Mouse (Mus musculus): Measurements from ENCODE around the gene Plxna4. TPM values are rescaled to one million over a fixed set of nuclear protein-coding genes. Genes with fewer than 3 reads are reported as not detected.

The Plxna4 gene
- polyA plus RNA-seq, 1 experiment from 2014 or later = 14.6 TPM

DNA sequence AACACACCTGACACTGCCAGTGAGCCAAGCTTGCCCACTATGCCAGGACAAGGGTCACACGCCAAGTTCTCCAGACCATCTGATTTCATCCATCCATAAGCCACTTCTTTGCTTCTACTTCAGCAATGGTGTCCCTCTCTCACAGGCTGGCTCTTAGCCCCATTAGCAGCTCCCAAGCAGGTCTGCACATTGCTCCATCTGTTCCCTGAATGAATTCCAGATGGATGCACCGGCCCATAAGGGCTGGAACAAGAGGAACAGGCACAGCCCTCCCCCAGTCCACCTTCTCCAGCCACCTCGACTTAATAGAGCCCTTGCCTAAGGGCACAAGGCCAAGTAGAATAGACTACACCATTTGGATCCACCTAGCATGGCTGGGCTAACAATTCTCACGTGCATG, 91.9 kb downstream of the Plxna4 start:
- H3K27ac ChIP-seq = no peak overlapping the region
- no peak overlapping the region for H3K4me3 ChIP-seq
- H3K9ac ChIP-seq = no peak overlapping the region
- no peaks in the 10 kb centered on the region for H3K9me3 ChIP-seq
- H3K4me1 ChIP-seq = no peaks in the 10 kb centered on the region
- ATAC-seq (ENCODE audit: low FRiP score, low read depth) = no peak
- WGBS = 71% methylated on average over 4 of the region's 4 CpGs
- no peaks in the 10 kb centered on the region for H3K27me3 ChIP-seq (replicated peaks)
- H3K36me3 ChIP-seq = no peaks in the 10 kb centered on the region
- no peak overlapping the region for H3K4me2 ChIP-seq (replicated peaks)

DNA sequence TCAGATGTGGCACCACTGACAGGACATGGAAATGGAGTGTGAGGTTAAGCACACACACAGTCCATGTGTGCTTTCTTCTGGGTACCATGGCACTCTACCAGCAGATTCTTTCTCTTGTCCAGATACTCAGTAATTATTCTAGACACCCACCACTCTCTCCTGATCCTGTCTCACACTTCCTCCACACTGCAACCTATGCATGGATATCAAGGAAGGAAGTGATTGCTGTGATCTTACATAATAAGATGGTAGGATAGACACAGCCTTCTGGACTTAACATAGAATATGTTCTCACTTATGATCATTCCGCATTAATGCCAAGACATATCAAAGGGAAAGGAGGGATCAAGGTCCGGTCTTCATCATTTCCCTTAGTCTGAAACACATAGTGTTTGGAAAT, 92.5 kb downstream of the Plxna4 start:
- no peak overlapping the region for H3K9ac ChIP-seq
- no peak overlapping the region for H3K4me2 ChIP-seq (replicated peaks)
- H3K4me1 ChIP-seq = no peaks in the 10 kb centered on the region
- H3K9me3 ChIP-seq = no peaks in the 10 kb centered on the region
- ATAC-seq (ENCODE audit: low FRiP score, low read depth) = no peak
- 92% methylated on average over 2 of the region's 2 CpGs for WGBS
- H3K4me3 ChIP-seq = no peak overlapping the region
- no peaks in the 10 kb centered on the region for H3K36me3 ChIP-seq
- no peaks in the 10 kb centered on the region for H3K27me3 ChIP-seq (replicated peaks)
- no peak overlapping the region for H3K27ac ChIP-seq

DNA sequence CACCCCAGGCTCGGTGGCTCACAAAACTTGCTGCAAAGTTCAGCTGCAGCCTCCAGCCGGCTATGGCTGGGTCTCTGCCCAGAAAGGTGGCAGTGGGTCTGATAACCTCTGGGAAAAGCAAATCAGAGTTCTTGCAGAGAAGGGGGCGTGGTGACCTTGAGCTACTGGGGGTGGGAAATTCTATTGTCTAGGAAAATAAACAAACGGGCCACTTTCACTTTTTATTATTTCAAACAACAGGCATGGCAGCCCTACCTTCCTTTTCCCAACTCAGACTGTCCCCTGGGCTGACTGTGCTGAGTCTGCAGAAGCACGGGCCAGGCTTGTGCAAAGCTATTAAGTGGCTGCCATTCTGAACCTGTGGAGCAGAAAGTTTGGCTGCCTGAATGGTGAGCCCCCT, 94.4 kb downstream of the Plxna4 start:
- WGBS = 39% methylated on average over 5 of the region's 5 CpGs
- ATAC-seq (ENCODE audit: low FRiP score, low read depth) = no peak

GRCm38 (mm10) chr6:32487121-32487520, 100.9 kb downstream of the Plxna4 start:
- Histone ChIP-seq H3K36me3 (no peaks in the 10 kb centered on the region), H3K9me3 (no peaks in the 10 kb centered on the region), H3K27me3 (replicated peaks) (no peaks in the 10 kb centered on the region), H3K4me3 (no peak overlapping the region), H3K4me2 (replicated peaks) (no peak overlapping the region), H3K4me1 (no peaks in the 10 kb centered on the region), H3K27ac (no peak overlapping the region), H3K9ac (no peak overlapping the region)
- ATAC-seq (ENCODE audit: low FRiP score, low read depth) = no peak
- WGBS = 73% methylated on average over 3 of the region's 3 CpGs

More for the DNA sequence above, 94.4 kb downstream of the Plxna4 start:
- Histone ChIP-seq H3K4me3 (no peak overlapping the region), H3K36me3 (no peaks in the 10 kb centered on the region), H3K27ac (no peak overlapping the region), H3K4me2 (replicated peaks) (no peak overlapping the region), H3K4me1 (no peaks in the 10 kb centered on the region), H3K9ac (no peak overlapping the region), H3K9me3 (no peaks in the 10 kb centered on the region), H3K27me3 (replicated peaks) (no peaks in the 10 kb centered on the region)

GRCm38 (mm10) chr6:32482469-32482868, 105.5 kb downstream of the Plxna4 start:
- H3K27me3 ChIP-seq (replicated peaks) = no peaks in the 10 kb centered on the region
- WGBS = 52% methylated on average over 4 of the region's 4 CpGs
- ATAC-seq (ENCODE audit: low FRiP score, low read depth) = no peak
- no peaks in the 10 kb centered on the region for H3K36me3 ChIP-seq
- H3K4me3 ChIP-seq = no peak overlapping the region
- H3K9ac ChIP-seq = no peak overlapping the region
- H3K9me3 ChIP-seq = no peaks in the 10 kb centered on the region
- no peak overlapping the region for H3K4me2 ChIP-seq (replicated peaks)
- no peak overlapping the region for H3K27ac ChIP-seq
- H3K4me1 ChIP-seq = peaks cover 8% of the 10 kb centered on the region

DNA sequence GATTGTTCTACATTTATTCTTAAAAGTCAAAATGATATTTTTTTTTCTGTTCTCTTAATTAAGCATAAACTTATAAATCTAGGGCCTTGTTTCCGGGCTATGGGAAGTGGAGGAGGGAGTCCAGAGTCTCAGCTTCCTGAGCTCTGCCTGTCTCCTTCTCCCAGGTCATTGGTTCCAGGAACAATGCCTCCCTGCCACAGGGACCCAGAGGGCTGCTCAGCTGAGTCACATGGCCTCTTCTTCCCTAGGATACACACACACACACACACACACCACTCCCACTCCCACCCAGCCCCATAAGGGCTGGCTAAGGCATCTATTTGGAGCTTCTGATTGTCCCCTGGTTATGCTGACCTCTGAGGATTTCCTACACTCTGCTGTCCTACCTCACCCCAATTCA, 107.3 kb downstream of the Plxna4 start:
- ATAC-seq (ENCODE audit: low FRiP score, low read depth) = no peak
- Histone ChIP-seq H3K9ac (no peak overlapping the region), H3K27me3 (replicated peaks) (no peaks in the 10 kb centered on the region), H3K27ac (no peak overlapping the region), H3K36me3 (no peaks in the 10 kb centered on the region), H3K4me2 (replicated peaks) (no peak overlapping the region), H3K4me3 (no peak overlapping the region), H3K9me3 (no peaks in the 10 kb centered on the region), H3K4me1 (peaks cover 8% of the 10 kb centered on the region)
- WGBS = 82% methylated on average over 1 of the region's 1 CpGs

DNA sequence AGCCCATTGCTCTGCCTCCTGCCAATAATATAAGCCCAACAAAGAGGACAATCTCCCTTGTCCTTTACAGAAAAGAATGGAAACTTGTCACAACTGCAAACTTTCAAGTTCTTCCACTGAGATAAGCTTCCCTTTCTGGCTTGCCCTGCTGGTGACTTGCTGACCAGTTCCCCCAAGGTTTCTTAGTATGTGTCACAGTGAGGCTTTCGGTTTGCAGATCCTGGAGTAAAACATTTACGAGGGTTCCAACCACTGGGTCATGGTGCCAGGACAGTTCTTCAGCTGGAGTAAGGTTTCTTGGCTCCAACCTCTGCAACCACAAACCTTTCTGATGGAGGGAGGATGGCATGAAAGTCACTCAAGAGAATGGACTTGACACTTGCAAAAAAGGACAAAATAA, 108.2 kb downstream of the Plxna4 start:
- 83% methylated on average over 2 of the region's 2 CpGs for WGBS
- Histone ChIP-seq H3K27me3 (replicated peaks) (no peaks in the 10 kb centered on the region), H3K36me3 (no peaks in the 10 kb centered on the region), H3K27ac (no peak overlapping the region), H3K9ac (no peak overlapping the region), H3K4me1 (peaks cover 8% of the 10 kb centered on the region), H3K9me3 (no peaks in the 10 kb centered on the region), H3K4me2 (replicated peaks) (no peak overlapping the region), H3K4me3 (no peak overlapping the region)
- ATAC-seq (ENCODE audit: low FRiP score, low read depth) = no peak

- H3K9me3 ChIP-seq = no peaks in the 10 kb centered on the region
- ATAC-seq (ENCODE audit: low FRiP score, low read depth) = no peak
- peaks cover 8% of the 10 kb centered on the region for H3K4me1 ChIP-seq
- no peak overlapping the region for H3K4me3 ChIP-seq
- H3K27ac ChIP-seq = no peak overlapping the region
- H3K4me2 ChIP-seq (replicated peaks) = no peak overlapping the region
- 52% methylated on average over 2 of the region's 2 CpGs for WGBS
- no peaks in the 10 kb centered on the region for H3K27me3 ChIP-seq (replicated peaks)
- no peak overlapping the region for H3K9ac ChIP-seq
- H3K36me3 ChIP-seq = no peaks in the 10 kb centered on the region
Measured at GRCm38 (mm10) chr6:32479193-32479758, 108.7 kb downstream of the Plxna4 start.

DNA sequence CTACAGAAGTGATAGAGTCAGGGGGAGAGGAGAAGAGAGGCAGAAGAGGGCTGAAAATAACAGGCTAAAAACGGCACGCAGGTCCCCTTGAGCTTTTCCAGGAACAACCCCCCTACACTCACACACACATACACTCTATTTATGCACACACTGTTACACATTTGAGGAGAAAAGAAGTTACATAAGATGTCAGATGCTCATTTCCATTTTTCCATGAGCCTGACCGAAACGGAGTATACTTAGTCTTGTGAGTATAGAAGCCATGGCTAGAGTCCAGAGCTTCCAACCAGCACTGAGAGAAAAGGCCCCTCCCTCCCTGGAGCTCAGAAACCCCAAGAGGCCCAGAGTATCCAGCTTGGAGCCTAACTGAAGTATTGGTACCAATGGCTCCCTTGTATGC, 112.0 kb downstream of the Plxna4 start:
- H3K9me3 ChIP-seq = no peaks in the 10 kb centered on the region
- ATAC-seq (ENCODE audit: low FRiP score, low read depth) = no peak
- no peak overlapping the region for H3K4me2 ChIP-seq (replicated peaks)
- no peak overlapping the region for H3K9ac ChIP-seq
- 92% methylated on average over 4 of the region's 4 CpGs for WGBS
- H3K36me3 ChIP-seq = no peaks in the 10 kb centered on the region
- no peaks in the 10 kb centered on the region for H3K27me3 ChIP-seq (replicated peaks)
- no peak overlapping the region for H3K27ac ChIP-seq
- H3K4me1 ChIP-seq = peaks cover 8% of the 10 kb centered on the region
- no peak overlapping the region for H3K4me3 ChIP-seq

DNA sequence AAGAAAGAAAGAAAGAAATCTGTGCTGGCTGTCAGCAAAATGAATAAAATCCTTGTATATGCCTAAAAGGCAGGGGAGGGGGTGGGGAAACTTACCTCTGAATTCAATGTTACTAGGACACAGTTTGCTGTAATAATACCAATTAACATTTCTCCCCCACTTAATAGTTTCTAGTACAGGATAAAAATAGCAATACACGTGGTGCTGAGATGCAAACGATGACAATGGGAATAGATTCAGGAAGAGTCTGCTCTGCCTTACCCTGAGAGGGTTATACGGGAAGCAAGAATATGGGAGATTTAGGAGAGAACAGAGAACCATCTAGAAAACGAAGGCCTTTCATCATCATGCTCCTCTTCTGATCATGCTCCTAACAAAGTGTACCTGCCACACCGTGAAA, 115.9 kb downstream of the Plxna4 start:
- H3K9me3 ChIP-seq = no peaks in the 10 kb centered on the region
- H3K27ac ChIP-seq = no peak overlapping the region
- no peak overlapping the region for H3K9ac ChIP-seq
- no peaks in the 10 kb centered on the region for H3K4me1 ChIP-seq
- WGBS = 89% methylated on average over 5 of the region's 5 CpGs
- no peak for ATAC-seq (ENCODE audit: low FRiP score, low read depth)
- no peaks in the 10 kb centered on the region for H3K36me3 ChIP-seq
- H3K4me2 ChIP-seq (replicated peaks) = no peak overlapping the region
- no peaks in the 10 kb centered on the region for H3K27me3 ChIP-seq (replicated peaks)
- no peak overlapping the region for H3K4me3 ChIP-seq

GRCm38 (mm10) chr6:32471639-32472038, 116.4 kb downstream of the Plxna4 start:
- no peak overlapping the region for H3K4me3 ChIP-seq
- 65% methylated on average over 3 of the region's 3 CpGs for WGBS
- H3K4me1 ChIP-seq = no peaks in the 10 kb centered on the region
- H3K27ac ChIP-seq = no peak overlapping the region
- no peaks in the 10 kb centered on the region for H3K36me3 ChIP-seq
- H3K4me2 ChIP-seq (replicated peaks) = no peak overlapping the region
- ATAC-seq (ENCODE audit: low FRiP score, low read depth) = no peak
- H3K9me3 ChIP-seq = no peaks in the 10 kb centered on the region
- no peaks in the 10 kb centered on the region for H3K27me3 ChIP-seq (replicated peaks)
- no peak overlapping the region for H3K9ac ChIP-seq

DNA sequence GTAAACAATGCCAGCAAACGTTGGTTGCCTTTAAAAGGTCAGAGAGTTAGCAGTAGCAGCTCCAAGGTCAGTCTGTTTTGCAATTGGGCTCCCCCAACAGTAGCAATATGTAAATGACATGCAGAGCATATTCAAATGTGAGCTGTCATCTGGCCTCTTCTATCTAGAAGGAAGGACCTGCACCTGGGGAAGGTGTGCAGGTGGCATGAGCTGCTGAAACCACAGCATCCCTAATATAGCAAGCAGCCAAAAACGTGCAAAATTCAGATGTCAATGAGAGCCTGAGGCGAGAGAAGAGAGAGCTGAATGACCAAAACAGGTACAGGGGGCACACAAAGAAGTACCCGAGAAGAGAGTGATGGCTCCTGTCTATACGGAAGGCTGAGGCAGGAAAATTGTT, 118.8 kb downstream of the Plxna4 start:
- no peak overlapping the region for H3K9ac ChIP-seq
- no peaks in the 10 kb centered on the region for H3K27me3 ChIP-seq (replicated peaks)
- H3K9me3 ChIP-seq = no peaks in the 10 kb centered on the region
- H3K4me2 ChIP-seq (replicated peaks) = no peak overlapping the region
- no peaks in the 10 kb centered on the region for H3K36me3 ChIP-seq
- no peak for ATAC-seq (ENCODE audit: low FRiP score, low read depth)
- 62% methylated on average over 5 of the region's 5 CpGs for WGBS
- no peak overlapping the region for H3K4me3 ChIP-seq
- no peak overlapping the region for H3K27ac ChIP-seq
- H3K4me1 ChIP-seq = peaks cover 8% of the 10 kb centered on the region

GRCm38 (mm10) chr6:32465129-32465528, 122.9 kb downstream of the Plxna4 start:
- H3K36me3 ChIP-seq = no peaks in the 10 kb centered on the region
- no peak overlapping the region for H3K4me2 ChIP-seq (replicated peaks)
- 80% methylated on average over 8 of the region's 8 CpGs for WGBS
- no peak overlapping the region for H3K27ac ChIP-seq
- H3K4me3 ChIP-seq = no peak overlapping the region
- no peaks in the 10 kb centered on the region for H3K9me3 ChIP-seq
- ATAC-seq (ENCODE audit: low FRiP score, low read depth) = no peak
- peaks cover 11% of the 10 kb centered on the region for H3K4me1 ChIP-seq
- no peaks in the 10 kb centered on the region for H3K27me3 ChIP-seq (replicated peaks)
- no peak overlapping the region for H3K9ac ChIP-seq
